Mouse (Mus musculus): ENCODE measurements around the gene Cldn34d. TPM values are rescaled to one million over a fixed set of nuclear protein-coding genes. Genes with fewer than 3 reads are reported as not detected.

Gene Cldn34d
- polyA plus RNA-seq (2014; fragmentation: Illumina TruSeq; extraction: RNeasy Lipid Tissue Mini Kit (QIAGEN cat#74804); ENCODE audit: insufficient read depth, low read depth, low replicate concordance): not detected

DNA sequence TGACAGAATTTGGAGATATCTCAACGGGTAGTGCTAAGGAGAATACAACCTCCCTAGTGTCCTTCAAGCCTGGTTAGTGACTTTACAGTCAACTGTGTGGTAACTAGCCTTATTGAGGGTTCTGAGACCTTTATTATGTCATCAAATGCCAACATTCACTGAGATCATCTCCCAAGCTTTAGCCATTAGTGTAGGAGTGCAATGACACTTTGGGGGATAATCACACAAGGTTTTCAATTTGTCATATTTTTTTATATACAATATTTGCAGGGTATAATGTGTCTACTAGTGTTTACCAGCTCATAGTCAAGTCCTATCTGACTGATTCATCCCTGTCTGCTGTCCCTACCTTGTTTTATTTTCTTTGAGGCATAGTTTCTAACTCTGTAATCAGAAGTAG is at the start of gene Cldn34d:
Gene Cldn34d, minus strand, starts transcription at position 101 of the 400 bp plus-strand sequence.

Other genes with a start within 250 kb of the Cldn34d start
- gene Cldn34b4, start 209.6 kb downstream of the Cldn34d start, polyA plus RNA-seq (2014; fragmentation: Illumina TruSeq; extraction: RNeasy Lipid Tissue Mini Kit (QIAGEN cat#74804); ENCODE audit: insufficient read depth, low read depth, low replicate concordance): not detected

Measured in lung, adult 10 weeks (tissue).